Mouse (Mus musculus) hindbrain, embryonic 12.5 days (tissue): ENCODE data around the gene Rbl1. TPM values are rescaled to one million over a fixed set of nuclear protein-coding genes. Genes with fewer than 3 reads are reported as not detected.

ENCODE experiments used
- ATAC-seq: fragments of 200-750 bp; cut with Nextera tagmentation; 2 replicates; pipeline ENCODE4 v1.8.0; 2017; ENCODE audit warnings: moderate TSS enrichment; ENCODE audit not compliant: low FRiP score
- H3K27ac ChIP-seq: fragments of 300-500 bp; sonication (generic); 2 replicates; pipeline ENCODE4 v1.5.1; 2016; ENCODE audit warnings: mild to moderate bottlenecking
- H3K27me3 ChIP-seq: fragments of 300-500 bp; sonication (generic); 2 replicates; pipeline ENCODE4 v1.6.1; 2016; ENCODE audit warnings: mild to moderate bottlenecking
- H3K36me3 ChIP-seq: fragments of 300-500 bp; sonication (generic); 2 replicates; pipeline ENCODE4 v1.6.1; 2016; ENCODE audit warnings: mild to moderate bottlenecking
- H3K4me1 ChIP-seq: fragments of 300-500 bp; sonication (generic); 2 replicates; pipeline ENCODE4 v1.6.1; 2016
- H3K4me2 ChIP-seq: fragments of 300-500 bp; sonication (generic); replicated peaks from 2 replicates; pipeline ENCODE4 v1.6.1; 2016; ENCODE audit warnings: mild to moderate bottlenecking
- H3K4me3 ChIP-seq: fragments of 300-500 bp; sonication (generic); 2 replicates; pipeline ENCODE4 v1.5.1; 2016; ENCODE audit warnings: mild to moderate bottlenecking
- H3K9ac ChIP-seq: fragments of 300-500 bp; sonication (generic); 2 replicates; pipeline ENCODE4 v1.6.1; 2016; ENCODE audit warnings: mild to moderate bottlenecking, moderate library complexity
- H3K9me3 ChIP-seq: fragments of 300-500 bp; sonication (generic); replicated peaks from 2 replicates; pipeline ENCODE4 v1.6.1; 2016; ENCODE audit warnings: mild to moderate bottlenecking
- WGBS: fragments of 180-500 bp; shearing (Covaris S2); methylation state at CpG from one replicate; pipeline ENCODE4 v1.1.7; 2016; 5-methylcytosine and 5-hydroxymethylcytosine counted together
- polyA plus RNA-seq: library from polyadenylated mRNA; unstranded; fragments of >200 nt; fragmentation: Nextera tagmentation; extraction: Ambion mirVana; gene quantifications from 2 replicates; pipeline ENCODE4 v1.2.1, GENCODE M21; 2016

The Rbl1 gene
- polyA plus RNA-seq, 1 experiment from 2014 or later = 18.1 TPM

GRCm38 (mm10) chr2:157138808-157139207, 65.5 kb downstream of the Rbl1 start:
- no peak for ATAC-seq
- Histone ChIP-seq H3K4me2 (no peak overlapping the region), H3K27me3 (no peaks in the 10 kb centered on the region), H3K4me3 (no peak overlapping the region), H3K27ac (no peak overlapping the region), H3K9ac (no peak overlapping the region), H3K4me1 (no peaks in the 10 kb centered on the region), H3K36me3 (no peaks in the 10 kb centered on the region), H3K9me3 (no peaks in the 10 kb centered on the region; the same call in 1 of the 2 replicates)
- WGBS = 82% methylated on average over 5 of the region's 5 CpGs

- Histone ChIP-seq H3K4me2 (no peak overlapping the region), H3K9ac (no peak overlapping the region), H3K4me3 (no peak overlapping the region), H3K36me3 (no peaks in the 10 kb centered on the region), H3K27me3 (no peaks in the 10 kb centered on the region), H3K4me1 (no peaks in the 10 kb centered on the region), H3K27ac (no peak overlapping the region), H3K9me3 (no peaks in the 10 kb centered on the region; the same call in 1 of the 2 replicates)
- WGBS = 92% methylated on average over 9 of the region's 9 CpGs
- no peak for ATAC-seq
Observed at GRCm38 (mm10) chr2:157137959-157138731, 66.2 kb downstream of the Rbl1 start.

- H3K9me3 ChIP-seq = no peaks in the 10 kb centered on the region; the same call in 1 of the 2 replicates
- H3K27ac ChIP-seq = no peak overlapping the region
- no peaks in the 10 kb centered on the region for H3K36me3 ChIP-seq
- no peak overlapping the region for H3K9ac ChIP-seq
- H3K4me3 ChIP-seq = no peak overlapping the region
- 75% methylated on average over 2 of the region's 2 CpGs for WGBS
- no peak for ATAC-seq
- H3K4me2 ChIP-seq = no peak overlapping the region
- no peaks in the 10 kb centered on the region for H3K27me3 ChIP-seq
- no peaks in the 10 kb centered on the region for H3K4me1 ChIP-seq
Observed at GRCm38 (mm10) chr2:157136646-157137045, 67.7 kb downstream of the Rbl1 start.

GRCm38 (mm10) chr2:157136176-157136575, 68.2 kb downstream of the Rbl1 start:
- no peaks in the 10 kb centered on the region for H3K27me3 ChIP-seq
- no peaks in the 10 kb centered on the region; the same call in 1 of the 2 replicates for H3K9me3 ChIP-seq
- H3K4me3 ChIP-seq = no peak overlapping the region
- H3K36me3 ChIP-seq = no peaks in the 10 kb centered on the region
- H3K9ac ChIP-seq = no peak overlapping the region
- ATAC-seq = no peak
- H3K27ac ChIP-seq = no peak overlapping the region
- no peaks in the 10 kb centered on the region for H3K4me1 ChIP-seq
- 92% methylated on average over 4 of the region's 4 CpGs for WGBS
- H3K4me2 ChIP-seq = no peak overlapping the region

- Histone ChIP-seq H3K4me2 (peak overlapping the region; percentile 89), H3K27me3 (no peaks in the 10 kb centered on the region), H3K36me3 (no peaks in the 10 kb centered on the region), H3K9ac (peak overlapping the region; percentile 71), H3K4me3 (peak overlapping the region; percentile 68), H3K4me1 (no peaks in the 10 kb centered on the region), H3K9me3 (no peaks in the 10 kb centered on the region; the same call in 1 of the 2 replicates), H3K27ac (peak overlapping the region; percentile 36; the same call in 1 of the 2 replicates)
- WGBS = 87% methylated on average over 10 of the region's 10 CpGs
- ATAC-seq = no peak
Observed at GRCm38 (mm10) chr2:157135529-157136120, 68.7 kb downstream of the Rbl1 start.

GRCm38 (mm10) chr2:157135014-157135413, 69.3 kb downstream of the Rbl1 start, which contains the start of gene Samhd1:
Gene Samhd1 (minus strand): TSS chr2:157135265.
- H3K36me3 ChIP-seq = no peaks in the 10 kb centered on the region
- peak within 1 kb of the TSS; percentile 89 for H3K4me2 ChIP-seq
- H3K27me3 ChIP-seq = no peaks in the 10 kb centered on the region
- under 1% methylated on average over 32 of the region's 32 CpGs for WGBS
- H3K4me1 ChIP-seq = no peaks in the 10 kb centered on the region
- H3K9me3 ChIP-seq = no peaks in the 10 kb centered on the region; the same call in 1 of the 2 replicates
- ATAC-seq = peak; percentile 89
- H3K9ac ChIP-seq = peak within 1 kb of the TSS; percentile 71
- peak within 1 kb of the TSS; percentile 68 for H3K4me3 ChIP-seq
- peak within 1 kb of the TSS; percentile 36; the same call in 1 of the 2 replicates for H3K27ac ChIP-seq

- Histone ChIP-seq H3K27me3 (no peaks in the 10 kb centered on the region), H3K4me2 (peak overlapping the region; percentile 89), H3K27ac (0 out of 2 replicates have a peak overlapping the region, but pooled peaks have one; percentile 36), H3K4me1 (no peaks in the 10 kb centered on the region), H3K9me3 (no peaks in the 10 kb centered on the region), H3K36me3 (no peaks in the 10 kb centered on the region), H3K4me3 (peak overlapping the region; percentile 68), H3K9ac (peak overlapping the region; percentile 71)
- peak; percentile 77 for ATAC-seq
- under 1% methylated on average over 25 of the region's 25 CpGs for WGBS
Observed at GRCm38 (mm10) chr2:157134479-157134931, 69.8 kb downstream of the Rbl1 start.

GRCm38 (mm10) chr2:157133769-157134478, 70.4 kb downstream of the Rbl1 start:
- ATAC-seq = no peak
- Histone ChIP-seq H3K36me3 (no peaks in the 10 kb centered on the region), H3K9ac (peak overlapping the region; percentile 71), H3K4me2 (peak overlapping the region; percentile 89), H3K27me3 (no peaks in the 10 kb centered on the region), H3K27ac (no peak overlapping the region), H3K9me3 (no peaks in the 10 kb centered on the region), H3K4me1 (no peaks in the 10 kb centered on the region), H3K4me3 (peak overlapping the region; percentile 68)
- WGBS = 20% methylated on average over 11 of the region's 11 CpGs

- no peak overlapping the region for H3K9ac ChIP-seq
- no peak overlapping the region for H3K27ac ChIP-seq
- 79% methylated on average over 3 of the region's 3 CpGs for WGBS
- H3K9me3 ChIP-seq = no peaks in the 10 kb centered on the region
- no peak overlapping the region for H3K4me3 ChIP-seq
- H3K36me3 ChIP-seq = no peaks in the 10 kb centered on the region
- no peak for ATAC-seq
- no peaks in the 10 kb centered on the region for H3K4me1 ChIP-seq
- no peak overlapping the region for H3K4me2 ChIP-seq
- H3K27me3 ChIP-seq = no peaks in the 10 kb centered on the region
Observed at GRCm38 (mm10) chr2:157132686-157133540, 71.4 kb downstream of the Rbl1 start.

GRCm38 (mm10) chr2:157132086-157132485, 72.2 kb downstream of the Rbl1 start:
- no peaks in the 10 kb centered on the region for H3K9me3 ChIP-seq
- WGBS = 90% methylated on average over 1 of the region's 1 CpGs
- H3K4me3 ChIP-seq = no peak overlapping the region
- no peaks in the 10 kb centered on the region for H3K4me1 ChIP-seq
- no peak overlapping the region for H3K4me2 ChIP-seq
- H3K27me3 ChIP-seq = no peaks in the 10 kb centered on the region
- no peak overlapping the region for H3K27ac ChIP-seq
- H3K36me3 ChIP-seq = no peaks in the 10 kb centered on the region
- ATAC-seq = no peak
- no peak overlapping the region for H3K9ac ChIP-seq

GRCm38 (mm10) chr2:157130813-157131514, 73.4 kb downstream of the Rbl1 start:
- Histone ChIP-seq H3K9ac (no peak overlapping the region), H3K4me3 (no peak overlapping the region), H3K27ac (no peak overlapping the region), H3K9me3 (no peaks in the 10 kb centered on the region), H3K4me2 (no peak overlapping the region), H3K27me3 (no peaks in the 10 kb centered on the region), H3K4me1 (no peaks in the 10 kb centered on the region), H3K36me3 (peaks cover 4% of the 10 kb centered on the region)
- WGBS = 89% methylated on average over 8 of the region's 8 CpGs
- no peak for ATAC-seq
